Mouse (Mus musculus) intestine, embryonic 15.5 days (tissue): Measurements from ENCODE around the gene Spock1. TPM values are rescaled to one million over a fixed set of nuclear protein-coding genes. Genes with fewer than 3 reads are reported as not detected.

Source experiments
- ATAC-seq: fragments of 200-750 bp; cut with Nextera tagmentation; 2 replicates; pipeline ENCODE4 v1.8.0; 2017; ENCODE audit warnings: moderate TSS enrichment, moderate library complexity
- H3K27ac ChIP-seq: fragments of 300-500 bp; sonication (generic); 2 replicates; pipeline ENCODE4 v1.5.1; 2015; ENCODE audit warnings: mild to moderate bottlenecking, inconsistent platforms
- H3K27me3 ChIP-seq: fragments of 300-500 bp; sonication (generic); replicated peaks from 2 replicates; pipeline ENCODE4 v1.6.1; 2015; ENCODE audit warnings: inconsistent platforms
- H3K36me3 ChIP-seq: fragments of 300-500 bp; sonication (generic); 2 replicates; pipeline ENCODE4 v1.6.1; 2015; ENCODE audit warnings: inconsistent platforms
- H3K4me1 ChIP-seq: fragments of 300-500 bp; sonication (generic); replicated peaks from 2 replicates; pipeline ENCODE4 v1.6.1; 2015; ENCODE audit warnings: inconsistent platforms
- H3K4me2 ChIP-seq: fragments of 300-500 bp; sonication (generic); replicated peaks from 2 replicates; pipeline ENCODE4 v1.6.1; 2015; ENCODE audit warnings: mild to moderate bottlenecking, inconsistent platforms
- H3K4me3 ChIP-seq: fragments of 300-500 bp; sonication (generic); replicated peaks from 2 replicates; pipeline ENCODE4 v1.5.1; 2015; ENCODE audit warnings: inconsistent platforms
- H3K9ac ChIP-seq: fragments of 300-500 bp; sonication (generic); 2 replicates; pipeline ENCODE4 v1.6.1; 2015; ENCODE audit warnings: inconsistent platforms
- H3K9me3 ChIP-seq: fragments of 300-500 bp; sonication (generic); 2 replicates; pipeline ENCODE4 v1.6.1; 2016; ENCODE audit warnings: inconsistent platforms
- WGBS: fragments of 180-500 bp; shearing (Covaris S2); methylation state at CpG from one replicate; pipeline ENCODE4 v1.1.7; 2015; 5-methylcytosine and 5-hydroxymethylcytosine counted together
- polyA plus RNA-seq: library from polyadenylated mRNA; unstranded; fragments of >200 nt; fragmentation: Nextera tagmentation; extraction: Ambion mirVana; gene quantifications from 2 replicates; pipeline ENCODE4 v1.2.1, GENCODE M21; 2015

Gene Spock1
- polyA plus RNA-seq, 1 experiment from 2014 or later: 3.5 TPM

DNA sequence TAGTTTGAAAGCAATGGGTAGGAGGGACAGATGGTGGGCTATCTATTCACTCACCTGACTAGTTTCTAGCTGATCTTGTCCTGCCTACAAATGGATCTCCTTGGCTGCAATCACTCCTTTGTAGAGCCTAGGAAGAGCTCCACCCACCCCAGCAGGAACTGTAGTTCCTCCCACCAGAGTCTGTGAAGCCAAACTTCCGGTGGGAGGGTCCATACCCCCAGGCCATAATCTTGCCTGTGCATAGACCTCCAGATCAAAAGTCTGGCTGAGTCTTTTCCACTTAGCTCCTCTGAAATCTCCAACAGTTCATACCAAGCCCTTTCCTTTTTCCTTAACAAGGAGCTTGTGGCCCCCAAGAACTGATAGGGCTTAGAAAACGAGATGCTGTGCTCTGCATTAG is 78.0 kb downstream of the Spock1 start:
- Histone ChIP-seq H3K27ac (no peak overlapping the region), H3K9me3 (0 out of 2 replicates have a peak, but pooled peaks cover 3% of the 10 kb centered on the region), H3K4me2 (no peak overlapping the region), H3K9ac (no peak overlapping the region), H3K4me1 (0 out of 2 replicates have a peak, but pooled peaks cover 10% of the 10 kb centered on the region), H3K4me3 (no peak overlapping the region), H3K27me3 (no peaks in the 10 kb centered on the region), H3K36me3 (no peaks in the 10 kb centered on the region)
- no peak for ATAC-seq
- WGBS: 35% methylated on average over 2 of the region's 2 CpGs

DNA sequence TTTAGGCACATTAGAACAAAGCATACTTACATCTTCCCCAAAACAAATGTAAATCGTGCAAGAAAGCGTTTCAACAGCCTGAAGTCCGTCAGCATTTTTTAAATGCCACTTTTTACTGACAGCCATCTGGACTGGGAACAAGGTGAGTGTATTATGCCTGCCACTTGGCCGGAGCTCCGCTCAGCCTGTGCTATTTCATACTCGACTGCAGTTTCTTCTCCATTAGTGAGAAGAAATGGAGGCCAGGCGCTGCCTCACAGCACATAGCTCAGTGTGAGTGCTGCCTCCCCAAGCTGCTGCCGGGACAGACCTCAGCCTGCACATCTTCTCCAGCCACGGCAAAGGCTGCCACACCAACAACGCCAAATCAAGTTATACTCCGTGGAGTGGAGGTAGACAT is 91.9 kb downstream of the Spock1 start:
- no peak overlapping the region for H3K27ac ChIP-seq
- ATAC-seq: no peak
- no peak overlapping the region for H3K4me2 ChIP-seq
- no peaks in the 10 kb centered on the region for H3K36me3 ChIP-seq
- 76% methylated on average over 11 of the region's 11 CpGs for WGBS
- H3K9me3 ChIP-seq: no peaks in the 10 kb centered on the region
- H3K27me3 ChIP-seq: no peaks in the 10 kb centered on the region
- H3K9ac ChIP-seq: no peak overlapping the region
- no peaks in the 10 kb centered on the region for H3K4me1 ChIP-seq
- no peak overlapping the region for H3K4me3 ChIP-seq

DNA sequence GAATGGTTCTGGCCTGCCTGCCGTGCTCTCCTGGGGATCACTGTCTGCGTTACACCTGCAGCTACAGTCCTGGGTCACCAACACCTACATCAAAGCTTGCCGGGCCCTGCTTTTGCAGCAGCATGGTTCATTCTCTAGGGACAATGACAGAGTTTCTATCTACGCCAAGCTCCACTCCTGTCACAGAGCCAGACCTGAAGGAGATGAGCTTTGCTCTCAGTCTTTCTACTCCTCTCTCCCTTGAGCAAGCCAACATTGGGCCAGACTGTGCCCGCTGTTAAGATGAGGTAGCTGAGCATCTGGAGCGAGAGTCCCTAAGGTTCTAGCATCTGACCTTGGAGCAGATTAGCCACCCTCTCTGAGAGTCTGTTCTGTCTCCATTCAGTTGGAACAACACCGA is 95.5 kb downstream of the Spock1 start:
- H3K9ac ChIP-seq: no peak overlapping the region
- ATAC-seq: no peak
- WGBS: 93% methylated on average over 7 of the region's 7 CpGs
- no peak overlapping the region for H3K27ac ChIP-seq
- no peak overlapping the region for H3K4me2 ChIP-seq
- H3K9me3 ChIP-seq: no peaks in the 10 kb centered on the region
- H3K4me1 ChIP-seq: no peaks in the 10 kb centered on the region
- no peaks in the 10 kb centered on the region for H3K27me3 ChIP-seq
- H3K36me3 ChIP-seq: no peaks in the 10 kb centered on the region
- no peak overlapping the region for H3K4me3 ChIP-seq

DNA sequence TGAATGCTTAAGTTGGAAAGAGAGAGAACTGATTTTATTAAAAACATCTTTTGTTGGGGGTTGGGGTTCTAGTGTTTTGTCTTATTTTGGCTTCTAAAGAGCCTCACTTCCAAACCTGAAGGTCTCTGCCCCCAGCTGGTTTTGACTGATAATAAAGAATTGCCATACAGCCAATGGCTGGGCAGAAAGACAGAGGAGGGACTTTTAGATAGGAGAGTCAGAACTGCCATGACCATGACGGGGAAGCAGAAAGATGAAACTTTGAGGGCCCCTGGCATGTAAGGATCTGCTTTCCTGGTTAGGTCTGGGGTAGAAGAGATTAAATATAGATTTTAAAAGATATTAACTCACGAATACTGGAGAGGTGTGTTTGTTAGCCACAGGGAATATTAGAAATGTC is 96.9 kb downstream of the Spock1 start:
- H3K9ac ChIP-seq: no peak overlapping the region
- no peak for ATAC-seq

DNA sequence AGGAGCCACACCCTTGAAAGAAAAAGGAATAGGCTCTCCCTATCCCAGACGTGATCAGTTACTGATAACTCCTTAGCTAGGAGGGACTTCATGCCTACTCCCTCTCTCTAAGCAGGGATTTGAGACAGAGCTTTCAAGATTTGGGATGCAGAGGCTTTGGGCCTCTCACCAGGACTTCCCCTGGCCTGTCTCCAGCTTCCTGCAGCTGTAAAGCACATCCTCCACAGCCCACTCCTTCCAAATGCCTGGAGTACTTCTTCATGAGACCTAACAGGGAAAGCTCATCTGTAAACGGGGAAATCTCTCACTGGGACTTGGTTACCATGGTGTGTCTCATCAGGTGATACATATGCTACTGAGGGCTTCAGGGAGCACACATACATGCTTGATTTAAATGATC is 97.3 kb downstream of the Spock1 start:
- no peak for ATAC-seq
- no peak overlapping the region for H3K27ac ChIP-seq
- no peaks in the 10 kb centered on the region for H3K36me3 ChIP-seq
- no peaks in the 10 kb centered on the region for H3K27me3 ChIP-seq
- no peaks in the 10 kb centered on the region for H3K4me1 ChIP-seq
- H3K4me2 ChIP-seq: no peak overlapping the region
- H3K4me3 ChIP-seq: no peak overlapping the region
- H3K9ac ChIP-seq: no peak overlapping the region
- no peaks in the 10 kb centered on the region for H3K9me3 ChIP-seq
- 39% methylated on average over 2 of the region's 2 CpGs for WGBS

More for the DNA sequence above, 96.9 kb downstream of the Spock1 start:
- Histone ChIP-seq H3K9me3 (no peaks in the 10 kb centered on the region), H3K27ac (no peak overlapping the region), H3K36me3 (no peaks in the 10 kb centered on the region), H3K4me1 (no peaks in the 10 kb centered on the region), H3K27me3 (no peaks in the 10 kb centered on the region), H3K4me2 (no peak overlapping the region), H3K4me3 (no peak overlapping the region)
- 72% methylated on average over 2 of the region's 2 CpGs for WGBS

DNA sequence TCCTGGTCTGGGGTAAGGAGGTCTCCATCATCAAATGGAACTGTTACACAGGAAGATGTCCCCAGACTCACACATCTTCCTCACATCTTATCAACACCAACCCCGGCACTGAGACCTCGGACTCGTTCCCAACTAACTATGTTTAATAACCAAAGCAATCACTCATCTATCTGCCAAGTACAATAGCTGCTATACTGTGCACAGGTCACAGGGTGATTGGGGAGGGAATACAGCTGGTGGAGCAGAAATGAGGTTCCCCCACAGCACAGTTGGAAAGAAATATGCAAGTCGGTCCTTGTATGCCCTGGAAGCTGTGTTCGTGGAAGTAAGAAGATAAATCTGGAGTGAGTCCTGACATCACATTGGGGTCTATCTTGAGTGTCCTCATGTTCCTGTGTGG is 98.0 kb downstream of the Spock1 start:
- 44% methylated on average over 5 of the region's 5 CpGs for WGBS
- Histone ChIP-seq H3K27me3 (no peaks in the 10 kb centered on the region), H3K4me1 (no peaks in the 10 kb centered on the region), H3K27ac (no peak overlapping the region), H3K9me3 (no peaks in the 10 kb centered on the region), H3K9ac (no peak overlapping the region), H3K4me3 (no peak overlapping the region), H3K4me2 (no peak overlapping the region), H3K36me3 (no peaks in the 10 kb centered on the region)
- no peak for ATAC-seq

DNA sequence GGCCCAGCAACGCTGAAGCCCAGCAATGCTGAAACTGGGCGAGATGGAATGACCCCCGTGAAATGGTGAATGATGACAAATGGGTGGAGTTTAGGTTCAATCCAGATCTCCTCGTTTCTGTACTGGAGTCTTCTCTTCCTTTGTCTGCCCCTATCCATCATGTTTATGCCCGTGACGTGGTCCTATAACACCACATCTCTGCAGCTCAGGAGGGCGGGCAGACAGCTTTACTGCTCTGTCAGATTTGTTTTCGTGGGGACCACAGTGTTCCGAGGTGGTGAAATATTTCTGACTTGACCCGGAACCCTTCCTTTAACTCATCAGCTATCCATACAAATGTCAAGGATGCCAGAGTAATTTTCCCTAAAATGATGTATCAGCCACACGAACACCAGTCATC is 98.5 kb downstream of the Spock1 start:
- Histone ChIP-seq H3K4me1 (no peaks in the 10 kb centered on the region), H3K9ac (no peak overlapping the region), H3K4me2 (no peak overlapping the region), H3K9me3 (no peaks in the 10 kb centered on the region), H3K4me3 (no peak overlapping the region), H3K27me3 (no peaks in the 10 kb centered on the region), H3K27ac (no peak overlapping the region), H3K36me3 (no peaks in the 10 kb centered on the region)
- no peak for ATAC-seq
- WGBS: 55% methylated on average over 11 of the region's 11 CpGs

DNA sequence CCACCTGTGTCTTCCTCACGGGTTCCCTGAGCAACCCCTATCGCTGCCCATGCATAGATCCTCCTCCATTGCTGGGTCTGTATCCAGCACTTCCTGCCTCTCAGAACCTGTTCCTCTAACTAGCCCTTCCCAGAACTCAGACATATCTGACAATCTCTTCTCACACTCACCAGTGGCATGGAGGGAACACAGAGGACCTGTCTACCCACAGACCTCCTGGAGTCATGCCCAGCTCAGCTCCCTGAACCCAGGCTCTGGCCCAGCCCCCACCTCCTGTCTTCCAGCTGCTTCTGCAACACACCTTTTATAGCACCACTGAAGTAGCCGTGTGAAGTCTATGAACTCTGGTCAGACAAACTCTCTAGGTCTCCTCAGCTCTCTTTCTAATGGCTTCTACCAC is 101.3 kb downstream of the Spock1 start:
- H3K4me2 ChIP-seq: no peak overlapping the region
- H3K27ac ChIP-seq: no peak overlapping the region
- H3K4me1 ChIP-seq: no peaks in the 10 kb centered on the region
- no peaks in the 10 kb centered on the region for H3K9me3 ChIP-seq
- no peak overlapping the region for H3K4me3 ChIP-seq
- no peaks in the 10 kb centered on the region for H3K27me3 ChIP-seq
- 75% methylated on average over 3 of the region's 3 CpGs for WGBS
- H3K36me3 ChIP-seq: no peaks in the 10 kb centered on the region
- no peak for ATAC-seq
- H3K9ac ChIP-seq: no peak overlapping the region

DNA sequence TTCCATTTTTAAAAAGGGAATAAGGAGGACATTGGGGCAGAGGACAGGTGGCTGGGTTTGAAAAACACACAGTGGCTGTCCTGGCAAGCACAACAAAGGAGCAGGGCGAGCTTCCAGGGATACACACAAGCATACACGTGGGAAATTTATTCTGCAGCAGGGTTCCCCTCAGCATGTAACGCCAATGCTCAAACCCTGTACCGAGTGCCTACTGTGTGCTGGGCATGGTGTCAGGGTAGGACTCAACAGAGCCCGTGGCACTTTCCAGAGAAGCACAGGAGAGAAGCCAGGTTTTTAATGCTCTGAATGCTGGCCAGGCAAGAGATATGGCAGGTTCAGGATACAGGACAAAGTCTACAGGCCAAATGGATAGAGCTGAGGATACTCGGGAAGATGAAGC is 101.8 kb downstream of the Spock1 start:
- 82% methylated on average over 6 of the region's 6 CpGs for whole genome bisulfite sequencing

DNA sequence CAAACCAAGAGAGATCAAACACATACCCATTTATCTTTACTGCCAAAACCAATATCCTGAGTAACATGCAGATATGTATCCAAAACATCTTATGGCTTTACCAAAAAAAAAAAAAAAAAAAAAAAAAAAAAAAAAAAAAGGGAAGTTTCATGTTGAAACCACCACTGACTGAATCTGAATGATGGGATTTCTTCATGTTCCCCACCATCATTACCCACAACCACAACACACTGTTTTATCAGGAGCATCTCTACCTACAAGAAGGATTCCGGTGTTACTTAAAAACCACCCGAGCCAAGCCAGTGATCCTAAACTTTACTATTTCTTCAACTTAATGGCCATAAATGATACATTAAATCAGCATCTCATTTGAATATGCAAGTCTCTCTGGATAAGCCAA is 109.5 kb downstream of the Spock1 start:
- no peaks in the 10 kb centered on the region for H3K4me1 ChIP-seq
- H3K27ac ChIP-seq: no peak overlapping the region
- H3K27me3 ChIP-seq: no peaks in the 10 kb centered on the region
- WGBS: 89% methylated on average over 2 of the region's 2 CpGs
- no peaks in the 10 kb centered on the region for H3K9me3 ChIP-seq
- no peak overlapping the region for H3K4me2 ChIP-seq
- ATAC-seq: no peak
- H3K36me3 ChIP-seq: no peaks in the 10 kb centered on the region
- H3K9ac ChIP-seq: no peak overlapping the region
- no peak overlapping the region for H3K4me3 ChIP-seq

More for the DNA sequence above, 101.8 kb downstream of the Spock1 start:
- no peak overlapping the region for H3K27ac ChIP-seq
- H3K36me3 ChIP-seq: no peaks in the 10 kb centered on the region
- ATAC-seq: no peak
- H3K4me1 ChIP-seq: no peaks in the 10 kb centered on the region
- H3K4me2 ChIP-seq: no peak overlapping the region
- H3K9ac ChIP-seq: no peak overlapping the region
- H3K27me3 ChIP-seq: no peaks in the 10 kb centered on the region
- no peak overlapping the region for H3K4me3 ChIP-seq
- H3K9me3 ChIP-seq: no peaks in the 10 kb centered on the region

DNA sequence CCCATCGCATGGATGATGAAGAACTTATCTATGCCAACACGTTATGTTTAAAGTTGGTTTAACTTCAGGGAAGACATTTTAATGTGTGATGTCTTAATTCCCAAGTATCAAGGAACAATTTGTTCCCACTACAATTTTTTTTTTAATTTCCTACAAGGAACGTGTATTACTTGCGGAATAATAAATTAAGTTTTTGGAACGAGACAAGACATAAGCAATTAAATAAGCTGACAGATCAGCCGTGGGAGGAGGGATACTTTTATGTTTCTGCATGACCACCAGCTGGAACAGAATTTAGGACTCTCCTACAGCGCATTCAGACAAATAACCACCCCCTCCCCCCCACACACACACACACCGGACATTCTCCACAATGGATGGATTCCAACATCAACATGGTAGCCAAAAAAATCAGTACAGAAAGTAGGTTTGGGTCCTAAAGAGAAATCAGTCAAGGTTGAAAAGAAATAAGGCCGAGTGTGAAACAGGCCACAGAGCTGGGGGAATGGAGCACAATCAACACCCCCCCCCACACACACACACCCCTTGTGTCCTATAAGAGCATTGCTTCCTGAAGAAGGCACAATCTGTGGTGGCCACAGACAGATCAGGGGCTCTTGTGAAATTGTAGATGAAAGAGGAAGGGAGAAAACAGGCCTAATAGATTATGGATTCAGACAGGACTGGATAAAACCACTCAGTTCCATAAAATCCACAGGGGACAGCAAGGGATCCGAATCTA is 111.0 kb downstream of the Spock1 start:
- no peaks in the 10 kb centered on the region for H3K27me3 ChIP-seq
- ATAC-seq: no peak
- no peak overlapping the region for H3K27ac ChIP-seq
- no peak overlapping the region for H3K9ac ChIP-seq
- no peaks in the 10 kb centered on the region for H3K9me3 ChIP-seq
- H3K4me1 ChIP-seq: no peaks in the 10 kb centered on the region
- WGBS: 69% methylated on average over 10 of the region's 10 CpGs
- H3K36me3 ChIP-seq: no peaks in the 10 kb centered on the region
- no peak overlapping the region for H3K4me2 ChIP-seq
- H3K4me3 ChIP-seq: no peak overlapping the region

DNA sequence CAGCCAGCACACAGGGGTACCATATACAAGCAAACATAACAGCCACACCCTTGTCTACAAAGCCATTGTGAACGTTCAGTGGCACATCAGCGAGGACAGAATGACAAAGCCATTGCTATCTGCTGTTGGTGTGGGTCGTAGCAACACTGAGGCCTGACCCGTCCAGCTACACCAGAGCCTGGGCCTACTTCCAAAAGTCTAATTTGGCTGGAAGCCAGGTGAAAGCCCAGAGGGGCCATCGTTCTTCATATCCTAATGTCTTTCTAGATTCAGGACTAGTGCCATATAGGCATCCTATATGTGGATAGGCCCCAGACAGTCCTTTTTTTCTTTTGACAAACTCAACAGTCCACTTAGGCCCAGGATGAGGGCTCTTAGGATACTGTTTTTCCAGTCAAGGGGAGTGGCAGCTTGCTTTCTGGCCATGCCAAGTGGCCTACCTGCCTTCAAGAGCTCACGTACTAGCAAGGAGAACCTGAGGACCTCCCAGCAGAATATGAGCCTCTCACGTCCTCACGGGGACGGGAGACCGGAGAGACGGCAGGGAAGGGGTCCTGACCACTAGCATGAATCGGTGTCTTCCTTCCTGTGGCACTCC is 114.4 kb downstream of the Spock1 start:
- Histone ChIP-seq H3K4me2 (no peak overlapping the region), H3K4me3 (no peak overlapping the region), H3K27ac (no peak overlapping the region), H3K27me3 (no peaks in the 10 kb centered on the region), H3K36me3 (no peaks in the 10 kb centered on the region), H3K4me1 (no peaks in the 10 kb centered on the region), H3K9me3 (no peaks in the 10 kb centered on the region), H3K9ac (no peak overlapping the region)
- 70% methylated on average over 12 of the region's 12 CpGs for WGBS
- ATAC-seq: no peak

DNA sequence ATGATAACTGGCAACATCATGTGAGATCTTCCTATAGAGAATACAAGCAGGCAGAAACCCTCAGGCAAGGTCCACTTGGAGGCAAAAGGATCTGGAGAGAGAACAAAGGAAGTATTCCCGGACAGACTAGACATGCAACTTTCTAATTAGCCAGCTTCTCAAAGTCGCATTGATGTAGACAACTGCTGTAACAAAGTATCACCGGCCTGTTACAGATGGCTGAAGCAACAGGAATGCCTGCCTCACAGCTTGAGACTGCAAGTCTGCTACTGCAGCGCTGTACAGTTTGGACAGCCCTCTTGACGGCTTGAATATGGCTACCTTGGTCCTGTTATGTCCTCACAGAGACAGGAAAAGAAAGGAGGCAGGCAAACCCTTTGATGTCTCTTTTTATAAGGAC is 118.3 kb downstream of the Spock1 start:
- no peak for ATAC-seq
- no peak overlapping the region for H3K27ac ChIP-seq
- no peak overlapping the region for H3K9ac ChIP-seq
- H3K4me1 ChIP-seq: no peaks in the 10 kb centered on the region
- H3K36me3 ChIP-seq: no peaks in the 10 kb centered on the region
- 58% methylated on average over 5 of the region's 5 CpGs for WGBS
- H3K27me3 ChIP-seq: no peaks in the 10 kb centered on the region
- H3K4me2 ChIP-seq: no peak overlapping the region
- no peak overlapping the region for H3K4me3 ChIP-seq
- no peaks in the 10 kb centered on the region for H3K9me3 ChIP-seq
